Mouse (Mus musculus): ENCODE data around the gene Gpm6b. TPM values are rescaled to one million over a fixed set of nuclear protein-coding genes. Genes with fewer than 3 reads are reported as not detected.

The Gpm6b gene
- polyA plus RNA-seq, 1 experiment, result not detected

GRCm38 (mm10) chrX:166291266-166291665, 52.6 kb downstream of the Gpm6b start:
- peaks cover 20% of the 10 kb centered on the region for H3K27me3 ChIP-seq (replicated peaks)
- H3K4me1 ChIP-seq, result no peaks in the 10 kb centered on the region
- H3K9me3 ChIP-seq, result peaks cover 7% of the 10 kb centered on the region
- no peak overlapping the region for H3K4me3 ChIP-seq (replicated peaks)
- H3K36me3 ChIP-seq (replicated peaks; ENCODE audit: low read length), result no peaks in the 10 kb centered on the region
- TF ChIP-seq FLI1 (IDR thresholded peaks at IDR 0.05; ENCODE audit: low read length) (no peak), GATA1 (IDR thresholded peaks at IDR 0.05; ENCODE audit: borderline replicate concordance, low read length) (no peak)

GRCm38 (mm10) chrX:166293465-166293864, 54.8 kb downstream of the Gpm6b start:
- peaks cover 22% of the 10 kb centered on the region for H3K27me3 ChIP-seq (replicated peaks)
- H3K36me3 ChIP-seq (replicated peaks; ENCODE audit: low read length), result no peaks in the 10 kb centered on the region
- H3K9me3 ChIP-seq, result peaks cover 10% of the 10 kb centered on the region
- H3K4me3 ChIP-seq (replicated peaks), result no peak overlapping the region
- TF ChIP-seq GATA1 (IDR thresholded peaks at IDR 0.05; ENCODE audit: borderline replicate concordance, low read length) (no peak), FLI1 (IDR thresholded peaks at IDR 0.05; ENCODE audit: low read length) (no peak)
- no peaks in the 10 kb centered on the region for H3K4me1 ChIP-seq

GRCm38 (mm10) chrX:166302791-166303190, 64.1 kb downstream of the Gpm6b start:
- no peak for TF ChIP-seq FLI1 (IDR thresholded peaks at IDR 0.05; ENCODE audit: low read length)
- TF ChIP-seq GATA1 (IDR thresholded peaks at IDR 0.05; ENCODE audit: borderline replicate concordance, low read length), result no peak
- H3K9me3 ChIP-seq, result no peaks in the 10 kb centered on the region
- H3K36me3 ChIP-seq (replicated peaks; ENCODE audit: low read length), result no peaks in the 10 kb centered on the region
- H3K4me3 ChIP-seq (replicated peaks), result no peak overlapping the region
- peaks cover 19% of the 10 kb centered on the region for H3K27me3 ChIP-seq (replicated peaks)
- peaks cover 16% of the 10 kb centered on the region for H3K4me1 ChIP-seq

GRCm38 (mm10) chrX:166304355-166304754, 65.6 kb downstream of the Gpm6b start:
- no peaks in the 10 kb centered on the region for H3K9me3 ChIP-seq
- H3K36me3 ChIP-seq (replicated peaks; ENCODE audit: low read length), result no peaks in the 10 kb centered on the region
- peaks cover 23% of the 10 kb centered on the region for H3K27me3 ChIP-seq (replicated peaks)
- TF ChIP-seq GATA1 (IDR thresholded peaks at IDR 0.05; ENCODE audit: borderline replicate concordance, low read length), result no peak
- no peak for TF ChIP-seq FLI1 (IDR thresholded peaks at IDR 0.05; ENCODE audit: low read length)
- H3K4me3 ChIP-seq (replicated peaks), result no peak overlapping the region
- H3K4me1 ChIP-seq, result peaks cover 16% of the 10 kb centered on the region

GRCm38 (mm10) chrX:166307437-166308222, 68.9 kb downstream of the Gpm6b start:
- H3K27me3 ChIP-seq (replicated peaks), result peaks cover 20% of the 10 kb centered on the region
- H3K9me3 ChIP-seq, result no peaks in the 10 kb centered on the region
- no peaks in the 10 kb centered on the region for H3K36me3 ChIP-seq (replicated peaks; ENCODE audit: low read length)
- TF ChIP-seq FLI1 (IDR thresholded peaks at IDR 0.05; ENCODE audit: low read length) (no peak), GATA1 (IDR thresholded peaks at IDR 0.05; ENCODE audit: borderline replicate concordance, low read length) (no peak)
- peaks cover 10% of the 10 kb centered on the region for H3K4me1 ChIP-seq
- H3K4me3 ChIP-seq (replicated peaks), result no peak overlapping the region

- Histone ChIP-seq H3K4me3 (replicated peaks) (no peak overlapping the region), H3K4me1 (peaks cover 8% of the 10 kb centered on the region), H3K9me3 (no peaks in the 10 kb centered on the region), H3K27me3 (replicated peaks) (peaks cover 27% of the 10 kb centered on the region), H3K36me3 (replicated peaks; ENCODE audit: low read length) (no peaks in the 10 kb centered on the region)
- TF ChIP-seq FLI1 (IDR thresholded peaks at IDR 0.05; ENCODE audit: low read length) (no peak), GATA1 (IDR thresholded peaks at IDR 0.05; ENCODE audit: borderline replicate concordance, low read length) (no peak)
Observed at GRCm38 (mm10) chrX:166308798-166309197, 70.1 kb downstream of the Gpm6b start.

GRCm38 (mm10) chrX:166315251-166315650, 76.5 kb downstream of the Gpm6b start:
- no peaks in the 10 kb centered on the region for H3K36me3 ChIP-seq (replicated peaks; ENCODE audit: low read length)
- H3K4me3 ChIP-seq (replicated peaks), result no peak overlapping the region
- TF ChIP-seq GATA1 (IDR thresholded peaks at IDR 0.05; ENCODE audit: borderline replicate concordance, low read length) (no peak), FLI1 (IDR thresholded peaks at IDR 0.05; ENCODE audit: low read length) (no peak)
- H3K4me1 ChIP-seq, result no peaks in the 10 kb centered on the region
- H3K9me3 ChIP-seq, result no peaks in the 10 kb centered on the region
- peaks cover 52% of the 10 kb centered on the region for H3K27me3 ChIP-seq (replicated peaks)

- TF ChIP-seq FLI1 (IDR thresholded peaks at IDR 0.05; ENCODE audit: low read length), result no peak
- no peak for TF ChIP-seq GATA1 (IDR thresholded peaks at IDR 0.05; ENCODE audit: borderline replicate concordance, low read length)
Observed at GRCm38 (mm10) chrX:166316552-166317375, 78.1 kb downstream of the Gpm6b start.

GRCm38 (mm10) chrX:166317376-166317679, 78.6 kb downstream of the Gpm6b start:
- H3K9me3 ChIP-seq, result no peaks in the 10 kb centered on the region
- peaks cover 54% of the 10 kb centered on the region for H3K27me3 ChIP-seq (replicated peaks)
- no peak overlapping the region for H3K4me3 ChIP-seq (replicated peaks)
- H3K36me3 ChIP-seq (replicated peaks; ENCODE audit: low read length), result no peaks in the 10 kb centered on the region
- H3K4me1 ChIP-seq, result no peaks in the 10 kb centered on the region
- TF ChIP-seq GATA1 (IDR thresholded peaks at IDR 0.05; ENCODE audit: borderline replicate concordance, low read length), result no peak
- TF ChIP-seq FLI1 (IDR thresholded peaks at IDR 0.05; ENCODE audit: low read length), result no peak

More at GRCm38 (mm10) chrX:166316552-166317375, 78.1 kb downstream of the Gpm6b start:
- Histone ChIP-seq H3K9me3 (no peaks in the 10 kb centered on the region), H3K36me3 (replicated peaks; ENCODE audit: low read length) (no peaks in the 10 kb centered on the region), H3K27me3 (replicated peaks) (peaks cover 56% of the 10 kb centered on the region), H3K4me1 (no peaks in the 10 kb centered on the region), H3K4me3 (replicated peaks) (no peak overlapping the region)

GRCm38 (mm10) chrX:166323226-166323625, 84.5 kb downstream of the Gpm6b start:
- H3K4me1 ChIP-seq, result no peaks in the 10 kb centered on the region
- no peaks in the 10 kb centered on the region for H3K9me3 ChIP-seq
- peaks cover 15% of the 10 kb centered on the region for H3K27me3 ChIP-seq (replicated peaks)
- no peak for TF ChIP-seq GATA1 (IDR thresholded peaks at IDR 0.05; ENCODE audit: borderline replicate concordance, low read length)
- TF ChIP-seq FLI1 (IDR thresholded peaks at IDR 0.05; ENCODE audit: low read length), result no peak
- H3K4me3 ChIP-seq (replicated peaks), result no peak overlapping the region
- H3K36me3 ChIP-seq (replicated peaks; ENCODE audit: low read length), result no peaks in the 10 kb centered on the region
